Mouse (Mus musculus) myocyte (in vitro differentiated cells): ENCODE measurements around the gene Nrip2.

ENCODE experiments used
- MAX ChIP-seq: IDR thresholded peaks from one replicate; pipeline ENCODE4 v1.6.1; 2011; ENCODE audit warnings: low read depth, mild to moderate bottlenecking, control low read depth
- MYOG ChIP-seq, 3 experiments: IDR thresholded peaks; one replicate each; pipeline ENCODE4 v1.6.1; 2011; ENCODE audit warnings: control low read depth in 2 of 3, low read depth in 2 of 3, mild to moderate bottlenecking in 2 of 3; ENCODE audit not compliant: insufficient read length in 2 of 3, control insufficient read depth in 1 of 3, insufficient read depth in 1 of 3
- POLR2A ChIP-seq: IDR thresholded peaks from one replicate; pipeline ENCODE4 v1.6.1; 2011; ENCODE audit warnings: low read depth, mild to moderate bottlenecking, control low read depth, moderate library complexity; ENCODE audit not compliant: insufficient read length
- POLR2AphosphoS2 ChIP-seq: IDR thresholded peaks from one replicate; pipeline ENCODE4 v1.6.1; 2011; ENCODE audit warnings: low read depth, control low read depth; ENCODE audit not compliant: insufficient read length
- USF1 ChIP-seq: IDR thresholded peaks from one replicate; pipeline ENCODE4 v1.6.1; 2011; ENCODE audit warnings: low read depth, mild to moderate bottlenecking, control low read depth, moderate library complexity

- TF ChIP-seq POLR2AphosphoS2 = no peak
- TF ChIP-seq POLR2A = no peak
- no peak for TF ChIP-seq MYOG (IDR thresholded peaks at IDR 0.05; ENCODE audit: control insufficient read depth in 1 of 3, insufficient read depth in 1 of 3, insufficient read length in 2 of 3, low read depth in 2 of 3)
- no peak for TF ChIP-seq MAX
- no peak for TF ChIP-seq USF1
Observed at GRCm38 (mm10) chr6:128427571-128427970, 28.5 kb downstream of the Nrip2 start.
